Mouse (Mus musculus): ENCODE measurements around the gene Cacna1a.

DNA sequence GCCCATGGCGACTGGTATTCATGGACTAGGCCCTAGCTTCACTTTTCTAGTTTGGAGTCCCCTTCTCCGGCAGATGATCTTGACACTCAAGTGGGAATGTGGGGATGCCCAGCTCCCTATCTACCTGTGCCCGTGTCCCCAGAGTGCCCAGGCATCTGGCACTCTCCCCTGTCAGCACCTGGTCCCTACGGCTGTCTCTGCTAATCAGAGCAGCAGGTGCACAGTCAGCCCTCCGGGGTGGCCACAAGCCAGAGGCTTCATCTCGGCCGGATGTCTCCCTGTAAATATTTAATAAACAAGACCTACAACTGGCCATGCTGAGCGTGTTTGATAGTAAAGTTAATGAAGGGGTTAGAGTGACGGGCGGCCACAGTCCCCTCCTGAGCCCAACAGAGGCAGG lies 47.1 kb downstream of the Cacna1a start:
- no peak for TF ChIP-seq CTCF (IDR thresholded peaks at IDR 0.05; ENCODE audit: borderline replicate concordance, control insufficient read depth, extremely low read depth, insufficient read depth, low read length, poor library complexity)
- no peak for TF ChIP-seq POLR2A (IDR thresholded peaks at IDR 0.05; ENCODE audit: control insufficient read depth, extremely low read depth, insufficient read depth, low read length, poor library complexity)
